Mouse (Mus musculus) cerebellum, postnatal 36 days (tissue): ENCODE data around the gene Zbtb7b.

ENCODE experiments used
- DNase-seq, 2 experiments: peaks; one replicate each; pipeline ENCODE4 v3.0.0; 2021 to 2022; ENCODE audit warnings: mixed read lengths in 2 of 2

The Zbtb7b gene

DNA sequence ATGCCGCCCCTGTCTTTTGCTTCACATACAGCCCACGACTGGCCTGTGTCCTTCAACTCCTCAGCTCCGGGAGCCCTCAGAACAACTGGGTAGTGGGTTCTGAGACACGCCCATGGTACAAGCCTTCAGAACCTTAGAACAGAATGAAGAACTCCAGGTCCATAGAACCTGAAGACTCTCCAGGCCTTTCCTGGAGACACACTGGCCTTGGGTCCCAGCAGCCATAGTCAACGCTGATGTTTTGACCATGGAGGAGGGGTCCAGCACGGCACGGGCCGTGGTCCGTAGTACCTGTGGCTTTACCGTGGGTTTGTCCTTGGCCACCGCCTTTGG lies 29.5 kb downstream of the Zbtb7b start, which contains the start of gene Dcst1:
TSS of gene Dcst1 (minus strand) at position 101 of the 333 bp plus-strand sequence.
- DNase-seq = no peak

DNA sequence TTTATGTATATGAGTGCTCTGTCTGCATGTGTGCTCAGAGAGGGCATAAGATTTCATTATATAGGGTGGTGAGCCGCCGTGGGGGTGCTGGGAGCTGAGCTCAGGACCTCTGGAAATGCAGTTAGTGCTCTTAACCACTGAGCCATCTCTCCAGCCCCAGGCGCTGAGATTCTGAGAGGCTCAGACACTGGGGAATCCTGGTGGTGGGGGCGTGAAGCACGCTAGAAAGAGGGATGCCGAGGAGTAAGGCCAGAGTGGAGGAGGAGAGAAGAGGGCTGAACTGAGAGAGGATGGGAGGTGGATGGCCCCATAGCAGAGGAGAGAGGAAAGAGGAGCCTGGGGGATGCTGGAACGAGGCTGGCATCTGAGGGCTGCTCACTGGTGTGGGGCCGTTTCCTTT lies 29.9 kb downstream of the Zbtb7b start:
- DNase-seq = no peak

DNA sequence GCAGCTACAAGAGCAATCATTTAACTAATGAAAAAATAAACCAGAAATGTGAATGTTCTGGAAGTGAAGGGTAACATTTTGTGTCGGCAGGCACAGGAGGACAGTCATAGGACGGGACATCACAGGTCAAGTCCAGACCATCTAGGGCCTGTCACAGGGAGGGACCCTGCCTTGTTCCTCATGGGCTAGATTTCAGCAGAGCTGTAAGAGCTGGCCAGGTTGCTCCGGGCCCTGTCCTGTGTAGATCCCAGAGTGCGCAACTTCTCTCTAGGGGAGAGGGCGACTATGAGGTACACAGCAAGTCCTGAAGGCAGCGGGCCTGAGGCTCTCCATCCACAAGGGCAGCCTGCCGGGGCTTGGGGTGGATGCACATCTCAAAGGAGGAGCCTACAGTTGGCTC lies 32.9 kb downstream of the Zbtb7b start, which contains the start of gene Dcst2:
TSS of gene Dcst2 (plus strand) at position 301 of the 400 bp plus-strand sequence.
- no peak for DNase-seq

DNA sequence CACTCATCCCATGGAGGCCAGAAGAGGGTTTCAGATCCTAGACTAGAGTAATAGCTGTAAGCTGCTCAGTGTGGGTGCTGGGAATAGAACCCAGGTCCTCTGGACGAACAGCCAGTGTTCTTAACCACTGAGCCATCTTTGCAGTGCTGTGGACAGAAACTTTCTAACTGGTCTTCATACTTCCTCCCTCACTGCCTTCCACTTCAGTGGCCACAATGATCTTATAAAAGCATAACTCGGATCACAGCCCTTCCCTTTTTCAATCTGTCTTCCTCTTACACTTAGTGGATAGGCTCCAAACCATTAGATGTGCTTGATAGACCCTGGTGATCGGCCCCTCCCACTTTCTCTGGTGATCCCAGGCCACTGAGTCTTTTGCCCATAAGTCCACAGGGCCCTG lies 34.3 kb downstream of the Zbtb7b start:
- no peak for DNase-seq

DNA sequence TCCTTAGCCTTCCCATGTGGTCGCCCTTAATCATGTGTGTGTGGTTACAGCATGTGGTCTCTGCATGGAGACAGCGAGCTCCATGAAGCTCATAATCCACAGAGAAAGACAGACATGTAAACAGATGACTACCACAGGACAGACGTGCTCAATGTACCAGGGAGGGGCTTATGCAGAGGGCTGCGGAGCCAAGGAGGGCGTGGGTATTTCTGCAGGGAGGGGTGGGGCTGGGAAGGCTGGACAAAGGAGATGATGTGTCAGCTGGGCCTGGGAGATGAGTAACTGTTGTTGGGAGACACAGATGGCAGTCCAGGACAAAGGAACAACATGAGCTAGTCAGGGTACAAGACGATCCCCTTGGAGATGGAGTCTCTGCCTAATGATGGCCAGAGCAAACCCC lies 34.9 kb downstream of the Zbtb7b start:
- no peak for DNase-seq

DNA sequence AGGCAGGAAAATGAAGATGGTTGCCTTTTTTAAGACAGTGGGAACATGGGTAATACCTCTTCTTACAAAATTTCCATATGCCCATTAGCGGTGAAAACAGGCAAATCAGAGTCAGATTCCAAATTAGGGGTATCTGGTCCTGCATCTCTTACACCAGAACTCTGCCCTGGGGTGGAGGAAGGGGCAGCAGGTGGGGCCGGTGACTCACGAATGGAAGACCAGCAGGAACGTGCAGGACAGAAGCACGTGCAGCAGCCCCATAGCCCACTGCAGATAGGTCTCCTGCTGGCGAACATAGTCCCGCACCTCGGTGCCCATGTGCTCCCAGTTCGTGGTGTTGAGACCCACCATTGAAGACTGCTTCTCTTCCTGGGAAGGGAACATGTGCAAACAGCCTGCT lies 38.5 kb downstream of the Zbtb7b start:
- DNase-seq = no peak

DNA sequence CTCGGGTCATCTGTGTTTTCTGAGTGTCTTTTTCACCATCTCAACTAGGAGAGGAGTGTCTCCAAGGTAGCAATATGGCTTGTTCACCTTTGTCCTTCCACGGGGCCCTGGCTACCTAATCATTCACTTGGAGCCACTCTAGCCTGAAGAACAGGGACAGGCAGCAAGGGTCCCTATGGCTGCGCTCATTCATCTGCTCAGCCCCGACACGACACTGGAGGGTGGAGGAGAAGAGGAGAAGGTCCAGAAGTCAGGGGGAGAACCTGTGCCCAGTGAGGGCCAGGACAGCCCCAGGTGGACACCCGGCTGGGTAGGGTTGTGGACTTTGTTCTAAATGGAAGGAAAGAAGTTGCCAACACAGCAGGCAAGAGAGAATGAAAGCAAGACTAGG lies 39.1 kb downstream of the Zbtb7b start:
- DNase-seq = no peak

DNA sequence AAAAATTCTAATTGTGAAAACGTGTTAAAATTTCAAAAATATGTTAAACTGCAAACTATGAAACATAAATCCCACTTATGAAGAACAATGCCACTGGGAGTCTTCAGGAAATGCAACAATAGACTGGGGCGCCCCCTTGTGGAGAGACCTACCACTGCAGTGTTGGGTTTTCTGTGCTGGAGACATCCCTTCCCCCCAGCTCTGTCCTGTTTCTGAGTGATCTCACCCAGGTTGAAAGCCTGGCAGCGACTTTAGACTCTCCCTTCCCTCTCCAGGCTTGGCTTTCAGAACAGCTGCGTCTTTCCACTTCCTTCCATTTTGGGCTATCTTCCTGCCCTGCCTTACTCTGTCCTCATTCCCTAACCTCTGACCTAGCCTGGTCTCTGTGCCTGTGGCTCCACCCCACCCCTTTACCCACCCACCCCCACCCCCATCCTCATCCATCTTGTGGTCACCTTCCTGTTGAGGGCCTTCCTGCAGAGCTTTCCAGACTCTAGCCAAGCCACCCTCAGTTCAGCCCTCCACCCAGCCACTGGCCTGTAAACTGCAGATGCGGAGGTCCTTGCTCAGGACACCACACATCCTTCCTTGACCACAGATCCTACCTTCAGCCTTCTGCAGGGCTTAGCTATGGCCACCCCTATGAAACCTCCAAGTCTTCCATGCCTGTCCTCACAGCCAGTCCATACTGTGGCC lies 39.6 kb downstream of the Zbtb7b start:
- DNase-seq = peak; percentile 90 to 92

DNA sequence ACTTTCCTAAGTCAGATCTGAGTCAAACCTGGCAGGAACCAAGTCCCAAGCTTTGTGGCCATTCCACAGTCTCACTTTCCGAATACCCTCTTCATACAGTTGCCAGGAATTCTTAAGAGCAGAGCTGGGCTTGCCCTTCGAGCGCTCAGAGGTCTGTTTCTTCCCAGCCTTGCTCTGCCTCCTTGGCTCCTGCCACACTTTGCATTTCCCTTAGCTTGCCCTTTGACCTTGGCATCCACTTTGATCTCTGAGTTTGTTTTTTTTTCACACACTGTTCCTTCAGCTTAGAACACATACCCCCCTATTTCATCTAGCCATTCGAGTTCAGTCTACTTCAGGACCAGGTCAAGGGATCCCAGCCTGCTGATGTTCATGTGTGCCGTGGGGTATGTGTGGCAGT lies 43.3 kb downstream of the Zbtb7b start:
- no peak for DNase-seq

DNA sequence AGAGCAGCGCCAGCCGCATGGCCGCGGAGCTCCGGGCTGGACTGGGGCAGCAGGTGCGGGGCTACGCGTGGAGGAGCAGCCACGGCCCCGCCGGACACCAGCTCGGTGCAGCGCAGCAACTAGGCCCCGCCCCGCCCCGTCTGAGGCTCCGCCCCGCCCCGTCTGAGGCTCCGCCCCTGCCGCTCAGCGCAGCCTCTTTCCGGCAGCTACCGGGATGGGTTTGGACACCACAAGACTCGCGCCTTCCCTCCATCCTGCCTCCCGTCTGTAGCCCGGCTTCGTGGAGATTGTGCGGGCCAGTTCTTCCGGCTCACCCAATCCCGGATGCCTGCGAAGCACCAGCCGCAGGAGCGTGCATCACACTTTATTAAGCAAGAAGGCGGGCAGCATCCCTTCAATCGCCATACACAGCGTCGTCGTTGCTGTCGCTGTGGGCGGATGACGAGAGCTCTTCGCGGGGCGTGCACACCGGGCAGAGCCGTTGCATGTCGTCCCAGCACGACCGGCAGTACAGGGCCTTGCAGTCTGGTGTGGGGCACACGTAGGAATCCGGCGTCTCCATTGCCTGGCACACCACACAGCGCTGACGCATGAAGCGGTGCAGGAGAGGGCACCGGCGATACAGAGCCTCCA lies 44.6 kb downstream of the Zbtb7b start, which contains the start of gene Adam15:
TSS of gene Adam15 (minus strand) at position 128 of the 633 bp plus-strand sequence.
- peak; percentile 91 to 95 for DNase-seq

DNA sequence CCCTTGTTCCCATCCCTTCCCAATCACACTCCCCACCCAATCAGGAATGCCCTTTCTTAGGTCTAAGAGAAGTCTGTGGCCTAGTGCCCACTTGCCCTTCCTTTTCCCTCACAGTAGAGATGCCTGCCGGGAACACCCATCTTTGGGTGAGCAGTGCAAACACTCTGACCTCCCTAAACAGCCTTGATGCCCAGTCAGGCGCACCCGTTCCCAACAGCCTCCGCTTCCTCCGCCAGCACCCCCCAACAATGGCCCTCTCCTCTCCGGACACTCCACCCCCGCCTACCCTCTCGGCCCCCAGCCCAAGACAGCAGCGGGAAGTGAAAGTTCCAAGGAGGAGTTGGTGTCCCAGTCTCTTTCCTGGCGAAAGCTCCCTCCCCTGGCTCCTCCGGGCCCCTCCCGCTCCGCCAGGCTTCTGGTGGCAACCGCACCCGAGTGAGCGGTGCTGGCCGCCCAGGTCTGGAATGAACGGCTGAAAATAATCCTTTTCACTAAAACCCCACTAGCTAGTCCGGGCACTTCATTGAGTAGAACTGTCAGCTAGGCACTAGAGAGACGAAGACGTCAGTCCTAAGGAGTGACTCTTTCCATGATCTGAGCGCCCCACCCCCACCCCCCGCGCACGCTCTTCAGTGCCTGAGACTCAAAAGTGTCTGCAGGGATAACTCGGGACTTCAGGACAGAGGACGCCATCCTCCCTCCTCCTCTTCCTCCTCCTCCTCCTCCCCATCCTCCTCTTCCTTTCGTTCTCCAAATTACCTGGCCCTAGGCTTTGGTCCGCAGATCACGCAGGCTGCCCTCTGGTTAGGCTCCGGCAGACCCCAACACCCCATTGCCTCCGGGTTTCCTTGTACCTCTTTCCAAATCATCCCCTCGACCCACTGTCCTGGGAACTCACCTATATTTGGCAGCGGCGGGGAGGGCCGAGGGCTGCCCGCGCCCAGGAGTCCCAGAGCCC lies 45.4 kb downstream of the Zbtb7b start:
- DNase-seq = peak; percentile 26 to 40

DNA sequence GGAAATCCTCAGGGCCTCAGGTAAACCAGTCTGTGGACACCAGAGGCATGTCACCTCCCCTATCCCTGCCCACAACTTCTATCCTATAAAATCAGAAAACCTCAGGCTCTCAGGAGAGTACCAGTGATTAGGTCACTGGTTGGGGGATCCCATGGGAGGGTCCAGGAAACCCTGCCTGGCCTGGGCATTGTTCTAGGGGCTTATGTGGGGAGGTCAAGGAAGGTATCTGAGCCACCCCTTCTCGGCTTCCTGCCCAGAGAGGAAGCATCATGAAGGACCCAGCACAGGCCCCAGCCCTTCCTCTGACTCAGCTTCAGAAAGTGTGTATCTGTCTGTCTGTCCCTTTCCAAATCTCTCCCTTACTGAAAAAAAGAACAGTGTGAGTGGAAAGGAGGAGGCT lies 46.7 kb downstream of the Zbtb7b start:
- DNase-seq = no peak

DNA sequence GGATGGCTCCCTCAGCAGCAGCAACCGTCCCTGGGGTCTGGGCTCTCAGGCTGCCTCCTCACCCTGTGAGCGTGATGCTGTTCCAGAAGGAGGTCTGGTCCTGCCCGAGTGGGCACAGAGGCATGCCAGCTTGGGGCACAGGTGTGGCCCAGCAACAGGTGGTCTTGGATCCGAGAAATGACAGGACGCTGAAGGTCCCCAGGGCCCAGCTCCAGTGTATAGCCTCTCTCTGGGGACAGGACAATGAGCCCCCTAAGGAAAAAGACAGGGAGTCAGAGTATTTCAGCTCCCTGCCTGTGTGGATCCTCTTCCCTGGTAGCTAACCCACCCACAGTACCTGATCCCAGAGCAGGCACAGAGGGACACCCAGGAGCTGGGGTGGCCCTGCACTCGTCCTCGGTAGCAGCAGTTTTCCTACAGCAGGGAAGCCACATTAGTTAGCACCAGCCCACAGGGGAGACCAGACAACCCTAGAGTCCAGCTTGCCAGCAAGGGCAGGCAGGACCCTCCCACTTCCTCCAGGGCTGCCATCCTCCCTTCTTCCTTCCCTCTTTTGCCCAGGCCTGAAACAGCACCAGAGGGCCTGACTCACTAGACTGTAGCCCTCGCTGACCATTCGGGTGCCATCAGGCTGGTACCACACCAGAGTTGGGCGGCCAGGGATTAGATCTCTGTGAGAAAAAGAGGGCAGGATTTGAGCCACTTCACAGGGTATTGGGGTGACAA lies 47.6 kb downstream of the Zbtb7b start:
- DNase-seq = no peak

DNA sequence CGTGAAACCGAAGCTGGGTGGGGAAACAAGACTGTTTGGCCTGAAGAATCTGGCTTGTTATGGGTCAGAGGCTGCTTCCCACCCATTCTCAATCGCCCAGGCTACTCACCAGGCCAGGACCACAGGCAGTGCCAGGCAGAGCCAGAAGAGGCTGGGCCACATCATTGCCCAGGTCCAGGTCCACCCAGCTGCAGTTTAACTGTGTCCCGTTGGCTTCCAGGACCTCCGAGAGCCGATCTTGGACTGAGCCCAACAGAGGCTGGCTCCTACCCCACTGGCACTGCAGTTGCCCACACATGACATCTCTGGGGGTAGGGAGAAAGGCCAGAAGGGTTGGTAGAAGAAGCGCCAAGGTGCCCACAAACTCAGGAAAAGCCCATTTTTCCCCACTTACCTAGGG lies 51.3 kb downstream of the Zbtb7b start:
- DNase-seq = no peak

DNA sequence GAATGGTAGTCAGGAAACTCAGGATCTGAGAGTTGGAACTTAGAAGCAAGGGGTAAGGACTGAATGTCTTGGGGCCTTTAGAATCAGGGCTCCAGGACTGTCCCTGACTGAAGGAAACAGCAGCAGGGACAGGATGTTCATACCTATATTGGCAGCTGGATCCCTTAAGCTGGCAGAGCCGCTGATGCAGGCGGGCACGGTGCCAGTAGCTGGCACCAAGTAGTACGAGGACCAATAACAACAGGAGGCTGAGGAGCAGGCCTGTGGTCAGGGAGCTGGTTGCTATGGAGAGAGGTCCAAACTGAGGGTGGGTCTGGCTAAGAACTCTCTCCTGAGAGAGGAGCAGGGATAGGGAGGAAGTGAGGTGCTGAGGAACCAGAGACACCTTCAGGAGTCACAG lies 52.8 kb downstream of the Zbtb7b start:
- DNase-seq = no peak

DNA sequence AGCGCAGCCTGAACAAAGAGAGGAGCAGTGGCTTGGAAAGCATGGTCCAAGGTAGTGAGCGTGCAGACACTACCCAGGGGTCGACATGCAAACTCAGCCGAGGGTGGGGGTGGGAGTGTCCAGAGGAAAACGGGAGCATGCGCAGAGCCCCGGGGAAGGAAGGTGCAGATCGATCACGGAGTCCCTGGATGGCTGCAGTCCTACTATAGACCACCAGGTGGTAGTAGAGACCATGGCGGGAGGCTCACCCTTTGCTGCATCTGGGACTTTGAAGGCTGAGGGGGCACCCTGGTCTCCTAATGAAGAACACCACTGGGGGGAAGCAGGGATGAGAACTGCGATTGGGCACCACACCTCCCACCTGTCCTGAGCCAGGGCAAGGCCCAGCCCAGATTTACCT lies 54.1 kb downstream of the Zbtb7b start:
- peak; percentile 75 to 76 for DNase-seq

DNA sequence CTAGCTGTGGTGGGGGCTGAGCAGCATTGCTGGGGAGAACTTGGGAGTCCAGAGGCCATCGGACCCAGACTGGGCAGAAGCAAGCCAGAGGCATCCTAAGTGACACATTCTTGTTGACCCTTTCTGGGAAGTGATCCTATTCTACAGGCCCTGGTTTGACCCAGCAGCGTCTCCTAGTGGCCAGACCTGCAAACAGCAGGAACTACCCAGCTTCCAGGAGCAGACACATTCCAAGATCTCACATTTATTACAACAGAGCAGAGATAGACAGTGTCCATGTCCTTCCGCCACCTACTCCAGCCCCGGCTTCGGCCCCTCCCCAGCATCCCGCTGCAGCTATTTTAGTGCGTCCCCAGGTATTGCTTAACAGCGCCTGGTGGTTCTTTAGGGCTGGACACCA lies 55.2 kb downstream of the Zbtb7b start:
- DNase-seq = peak; percentile 59 to 62

DNA sequence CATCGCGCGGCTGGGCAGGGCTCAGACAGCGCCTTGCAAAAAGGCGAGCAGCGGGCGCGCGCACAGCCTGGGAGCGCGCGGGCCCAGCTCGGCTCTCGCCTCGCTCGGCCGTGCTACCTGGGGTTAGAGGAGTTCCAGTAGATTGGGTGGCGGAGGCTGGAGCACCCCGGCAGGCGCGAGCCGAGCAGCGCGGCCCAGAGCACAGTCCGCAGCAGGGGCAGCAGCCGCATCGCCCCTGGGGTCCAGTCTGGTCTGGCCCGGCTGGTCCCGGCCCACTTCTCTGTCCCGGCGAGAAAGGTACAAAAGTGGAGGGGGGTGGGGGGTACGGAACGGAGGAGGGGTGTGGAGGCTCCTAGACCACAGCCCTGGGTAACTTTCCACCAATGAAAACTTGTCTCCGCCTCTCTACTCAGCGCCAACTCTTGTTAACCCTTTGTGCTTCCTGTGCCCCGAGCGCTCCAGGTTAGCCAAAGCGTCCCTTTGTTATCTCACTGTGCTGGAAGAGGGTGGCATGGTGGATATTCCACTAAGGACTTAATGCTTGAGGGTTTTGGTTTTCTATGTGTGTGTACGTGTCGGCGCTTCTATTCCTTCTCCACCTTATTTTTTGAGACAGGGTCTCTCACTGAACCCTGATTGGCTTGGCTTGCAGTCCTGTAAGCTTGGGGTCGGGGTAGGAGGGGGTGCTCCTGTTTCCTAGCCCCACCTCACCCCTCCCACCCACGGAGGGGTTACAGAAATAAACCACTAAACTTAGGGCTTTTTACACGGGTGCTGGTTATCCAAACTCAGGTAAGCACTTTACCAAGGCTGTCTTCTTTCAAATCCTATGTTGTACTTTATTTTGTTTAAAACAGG lies 56.6 kb downstream of the Zbtb7b start, which contains the start of gene Efna4:
TSS of gene Efna4 (minus strand) at position 308 of the 858 bp plus-strand sequence.
- DNase-seq = no peak

DNA sequence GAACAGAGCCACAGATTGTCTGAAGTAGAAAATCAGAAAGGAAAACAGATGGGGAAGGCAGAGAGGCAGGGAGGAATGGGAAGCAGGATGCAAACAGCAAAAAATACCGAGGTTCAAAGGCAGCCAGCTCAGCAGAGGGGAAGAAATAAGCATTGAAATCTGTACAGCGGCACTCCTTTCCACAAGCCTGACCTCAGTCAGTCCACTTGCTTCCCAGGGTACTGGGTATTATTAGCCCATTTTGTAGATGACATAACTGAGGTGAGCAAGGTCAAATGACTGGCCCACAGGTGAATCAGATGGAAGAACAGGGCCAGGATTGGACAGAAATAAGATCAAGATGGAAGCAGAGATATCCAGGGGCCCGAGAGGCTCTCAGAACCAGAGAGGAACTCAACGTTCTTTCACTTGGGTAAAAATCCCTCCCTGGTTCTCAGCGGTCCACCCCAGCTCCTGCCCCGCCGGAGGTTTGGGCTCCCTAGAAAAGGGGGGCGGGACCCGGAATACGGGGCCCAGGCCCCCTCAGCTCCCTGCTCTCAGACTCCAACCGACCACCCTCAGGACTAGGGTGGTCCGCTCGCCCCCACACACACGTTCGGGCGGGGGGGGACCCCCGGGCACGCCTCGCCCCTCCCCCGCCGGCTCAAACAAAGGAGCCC lies 57.4 kb downstream of the Zbtb7b start:
- DNase-seq = no peak

DNA sequence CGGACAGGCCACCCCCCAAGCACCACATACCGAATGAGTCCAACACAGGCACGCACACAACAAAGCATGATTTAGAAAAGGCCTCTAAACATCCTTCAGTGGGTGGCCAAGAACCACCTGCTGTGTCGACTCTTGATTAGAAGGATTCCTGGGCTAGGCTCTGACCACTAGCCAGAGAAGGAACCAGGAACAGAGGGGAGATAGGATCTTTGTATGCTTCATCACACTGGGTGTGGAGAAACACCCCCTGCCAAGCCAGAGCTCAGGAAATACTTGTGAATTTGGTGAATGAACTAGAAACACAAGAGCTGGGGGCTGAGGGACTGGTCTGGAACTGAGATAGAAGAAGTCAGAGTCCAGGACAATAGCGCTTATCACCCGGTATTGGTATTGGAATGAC lies 58.0 kb downstream of the Zbtb7b start:
- DNase-seq = no peak

DNA sequence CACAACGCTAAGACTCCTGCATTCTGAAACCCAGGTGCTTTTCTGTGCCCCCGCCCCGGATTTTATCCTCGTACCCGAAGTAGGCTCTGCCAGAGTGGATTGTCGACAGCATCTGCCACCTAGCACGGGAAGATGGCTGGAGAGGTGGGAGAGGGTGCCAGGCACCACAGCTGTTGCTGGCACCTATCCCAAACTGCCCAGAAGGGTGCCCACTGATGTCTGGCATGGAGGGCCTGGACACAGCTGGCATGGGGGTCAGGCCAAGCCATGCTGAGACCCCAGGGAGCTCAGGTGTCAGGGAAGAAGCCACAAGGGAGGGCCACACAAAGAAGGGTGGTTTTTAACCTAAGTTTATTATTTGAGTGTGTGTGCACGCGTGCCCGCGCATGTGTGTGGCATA lies 61.5 kb downstream of the Zbtb7b start:
- DNase-seq = no peak
